Mouse (Mus musculus) liver, embryonic 15.5 days (tissue): ENCODE results near the gene Mgat5. TPM values are rescaled to one million over a fixed set of nuclear protein-coding genes. Genes with fewer than 3 reads are reported as not detected.

Experiments
- ATAC-seq: fragments of 200-750 bp; cut with Nextera tagmentation; 2 replicates; pipeline ENCODE4 v1.8.0; 2017; ENCODE audit warnings: moderate number of reproducible peaks, mild to moderate bottlenecking, moderate library complexity; ENCODE audit not compliant: insufficient read depth
- H3K27ac ChIP-seq: fragments of 300-500 bp; sonication (generic); replicated peaks from 2 replicates; pipeline ENCODE4 v1.5.1; 2015; ENCODE audit warnings: mild to moderate bottlenecking, inconsistent platforms
- H3K27me3 ChIP-seq: fragments of 300-500 bp; sonication (generic); 2 replicates; pipeline ENCODE4 v1.6.1; 2015; ENCODE audit warnings: mild to moderate bottlenecking, inconsistent platforms
- H3K36me3 ChIP-seq: fragments of 300-500 bp; sonication (generic); replicated peaks from 2 replicates; pipeline ENCODE4 v1.6.1; 2015; ENCODE audit warnings: moderate library complexity, mild to moderate bottlenecking, inconsistent platforms
- H3K4me1 ChIP-seq: fragments of 300-500 bp; sonication (generic); replicated peaks from 2 replicates; pipeline ENCODE4 v1.6.1; 2015; ENCODE audit warnings: inconsistent platforms
- H3K4me2 ChIP-seq: fragments of 300-500 bp; sonication (generic); 2 replicates; pipeline ENCODE4 v1.6.1; 2015; ENCODE audit warnings: moderate library complexity, mild to moderate bottlenecking, inconsistent platforms
- H3K4me3 ChIP-seq: fragments of 300-500 bp; sonication (generic); replicated peaks from 2 replicates; pipeline ENCODE4 v1.5.1; 2015; ENCODE audit warnings: mild to moderate bottlenecking, inconsistent platforms
- H3K9ac ChIP-seq: fragments of 300-500 bp; sonication (generic); 2 replicates; pipeline ENCODE4 v1.6.1; 2015; ENCODE audit warnings: moderate library complexity, mild to moderate bottlenecking, inconsistent platforms
- H3K9me3 ChIP-seq: fragments of 300-500 bp; sonication (generic); replicated peaks from 2 replicates; pipeline ENCODE4 v1.6.1; 2016; ENCODE audit warnings: inconsistent platforms
- WGBS: fragments of 180-500 bp; shearing (Covaris S2); methylation state at CpG from one replicate; pipeline ENCODE4 v1.1.7; 2015; ENCODE audit warnings: mixed read lengths; ENCODE audit not compliant: insufficient replicate concordance; 5-methylcytosine and 5-hydroxymethylcytosine counted together
- polyA plus RNA-seq: library from polyadenylated mRNA; unstranded; fragments of >200 nt; fragmentation: Nextera tagmentation; extraction: Ambion mirVana; gene quantifications from 2 replicates; pipeline ENCODE4 v1.2.1, GENCODE M21; 2015

The Mgat5 gene
- polyA plus RNA-seq, 1 experiment from 2014 or later, result 0.68 TPM

- Histone ChIP-seq H3K9ac (no peak overlapping the region), H3K27me3 (no peaks in the 10 kb centered on the region), H3K4me3 (no peak overlapping the region), H3K36me3 (no peaks in the 10 kb centered on the region), H3K4me2 (peak overlapping the region; percentile 18), H3K4me1 (peaks cover 14% of the 10 kb centered on the region), H3K27ac (0 out of 2 replicates have a peak overlapping the region, but pooled peaks have one; percentile 29), H3K9me3 (no peaks in the 10 kb centered on the region)
- WGBS, result 34% methylated on average over 15 of the region's 15 CpGs
- peak; percentile 31; the same call in 1 of the 2 replicates for ATAC-seq
These were observed 37.5 kb downstream of the Mgat5 start for GRCm38 (mm10) chr1:127242151-127242887.

- Histone ChIP-seq H3K4me3 (no peak overlapping the region), H3K9ac (no peak overlapping the region), H3K27ac (peak overlapping the region; percentile 29; the same call in 1 of the 2 replicates), H3K27me3 (no peaks in the 10 kb centered on the region), H3K36me3 (no peaks in the 10 kb centered on the region), H3K9me3 (no peaks in the 10 kb centered on the region), H3K4me1 (peaks cover 14% of the 10 kb centered on the region), H3K4me2 (peak overlapping the region; percentile 18; the same call in 1 of the 2 replicates)
- peak; percentile 45; the same call in 1 of the 2 replicates for ATAC-seq
- WGBS, result 16% methylated on average over 6 of the region's 6 CpGs
These were observed 38.2 kb downstream of the Mgat5 start for GRCm38 (mm10) chr1:127242888-127243588.

GRCm38 (mm10) chr1:127244054-127244770, 39.4 kb downstream of the Mgat5 start:
- Histone ChIP-seq H3K9ac (no peak overlapping the region), H3K9me3 (no peaks in the 10 kb centered on the region), H3K36me3 (no peaks in the 10 kb centered on the region), H3K4me2 (no peak overlapping the region), H3K4me3 (no peak overlapping the region), H3K4me1 (peaks cover 18% of the 10 kb centered on the region), H3K27ac (no peak overlapping the region), H3K27me3 (no peaks in the 10 kb centered on the region)
- ATAC-seq, result no peak
- WGBS, result 68% methylated on average over 11 of the region's 11 CpGs

- Histone ChIP-seq H3K27ac (no peak overlapping the region), H3K9ac (no peak overlapping the region), H3K27me3 (no peaks in the 10 kb centered on the region), H3K4me2 (no peak overlapping the region), H3K4me3 (no peak overlapping the region), H3K4me1 (peaks cover 18% of the 10 kb centered on the region), H3K36me3 (no peaks in the 10 kb centered on the region), H3K9me3 (no peaks in the 10 kb centered on the region)
- no peak for ATAC-seq
- 72% methylated on average over 6 of the region's 6 CpGs for WGBS
These were observed 41.3 kb downstream of the Mgat5 start for GRCm38 (mm10) chr1:127246158-127246557.

- Histone ChIP-seq H3K4me1 (0 out of 2 replicates have a peak, but pooled peaks cover 7% of the 10 kb centered on the region), H3K9ac (no peak overlapping the region), H3K36me3 (no peaks in the 10 kb centered on the region), H3K9me3 (no peaks in the 10 kb centered on the region), H3K27ac (no peak overlapping the region), H3K27me3 (no peaks in the 10 kb centered on the region), H3K4me3 (no peak overlapping the region), H3K4me2 (no peak overlapping the region)
- ATAC-seq, result no peak
- 67% methylated on average over 1 of the region's 1 CpGs for WGBS
These were observed 43.6 kb downstream of the Mgat5 start for GRCm38 (mm10) chr1:127248433-127248832.

GRCm38 (mm10) chr1:127249621-127250020, 44.8 kb downstream of the Mgat5 start:
- H3K9me3 ChIP-seq, result no peaks in the 10 kb centered on the region
- no peaks in the 10 kb centered on the region for H3K36me3 ChIP-seq
- ATAC-seq, result no peak
- no peak overlapping the region for H3K9ac ChIP-seq
- 0 out of 2 replicates have a peak, but pooled peaks cover 4% of the 10 kb centered on the region for H3K4me1 ChIP-seq
- no peak overlapping the region for H3K27ac ChIP-seq
- no peaks in the 10 kb centered on the region for H3K27me3 ChIP-seq
- no peak overlapping the region for H3K4me3 ChIP-seq
- H3K4me2 ChIP-seq, result no peak overlapping the region

- Histone ChIP-seq H3K36me3 (no peaks in the 10 kb centered on the region), H3K9me3 (no peaks in the 10 kb centered on the region), H3K27ac (no peak overlapping the region), H3K9ac (no peak overlapping the region), H3K4me3 (no peak overlapping the region), H3K4me2 (no peak overlapping the region), H3K27me3 (no peaks in the 10 kb centered on the region), H3K4me1 (0 out of 2 replicates have a peak, but pooled peaks cover 4% of the 10 kb centered on the region)
- ATAC-seq, result no peak
These were observed 45.5 kb downstream of the Mgat5 start for GRCm38 (mm10) chr1:127250313-127250712.

- Histone ChIP-seq H3K9me3 (no peaks in the 10 kb centered on the region), H3K4me1 (0 out of 2 replicates have a peak, but pooled peaks cover 4% of the 10 kb centered on the region), H3K9ac (no peak overlapping the region), H3K27me3 (no peaks in the 10 kb centered on the region), H3K4me3 (no peak overlapping the region), H3K27ac (no peak overlapping the region), H3K4me2 (no peak overlapping the region), H3K36me3 (no peaks in the 10 kb centered on the region)
- 78% methylated on average over 7 of the region's 7 CpGs for WGBS
- ATAC-seq, result no peak
These were observed 46.9 kb downstream of the Mgat5 start for GRCm38 (mm10) chr1:127251751-127252150.

GRCm38 (mm10) chr1:127257005-127257404, 52.2 kb downstream of the Mgat5 start:
- Histone ChIP-seq H3K9ac (no peak overlapping the region), H3K9me3 (no peaks in the 10 kb centered on the region), H3K4me3 (no peak overlapping the region), H3K36me3 (no peaks in the 10 kb centered on the region), H3K4me2 (no peak overlapping the region), H3K27ac (no peak overlapping the region), H3K27me3 (no peaks in the 10 kb centered on the region), H3K4me1 (no peaks in the 10 kb centered on the region)
- WGBS, result 67% methylated on average over 8 of the region's 8 CpGs
- no peak for ATAC-seq

- Histone ChIP-seq H3K4me2 (no peak overlapping the region), H3K4me3 (no peak overlapping the region), H3K27ac (no peak overlapping the region), H3K4me1 (no peaks in the 10 kb centered on the region), H3K9ac (no peak overlapping the region), H3K36me3 (no peaks in the 10 kb centered on the region), H3K9me3 (no peaks in the 10 kb centered on the region), H3K27me3 (no peaks in the 10 kb centered on the region)
- WGBS, result 43% methylated on average over 4 of the region's 4 CpGs
- no peak for ATAC-seq
These were observed 54.9 kb downstream of the Mgat5 start for GRCm38 (mm10) chr1:127259669-127260068.

- Histone ChIP-seq H3K27ac (no peak overlapping the region), H3K9ac (no peak overlapping the region), H3K4me1 (no peaks in the 10 kb centered on the region), H3K4me3 (no peak overlapping the region), H3K27me3 (no peaks in the 10 kb centered on the region), H3K9me3 (no peaks in the 10 kb centered on the region), H3K36me3 (no peaks in the 10 kb centered on the region), H3K4me2 (no peak overlapping the region)
- no peak for ATAC-seq
- WGBS, result 65% methylated on average over 6 of the region's 6 CpGs
These were observed 56.2 kb downstream of the Mgat5 start for GRCm38 (mm10) chr1:127260969-127261368.
